Mouse (Mus musculus): Measurements from ENCODE around the gene Plekhg2.
A peak's percentile ranks its signal among the peaks of the same experiment; 100 is the strongest.

The Plekhg2 gene

GRCm38 (mm10) chr7:28326457-28326856 lies 45.9 kb downstream of the Plekhg2 start:
- DNase-seq, result no peak

DNA sequence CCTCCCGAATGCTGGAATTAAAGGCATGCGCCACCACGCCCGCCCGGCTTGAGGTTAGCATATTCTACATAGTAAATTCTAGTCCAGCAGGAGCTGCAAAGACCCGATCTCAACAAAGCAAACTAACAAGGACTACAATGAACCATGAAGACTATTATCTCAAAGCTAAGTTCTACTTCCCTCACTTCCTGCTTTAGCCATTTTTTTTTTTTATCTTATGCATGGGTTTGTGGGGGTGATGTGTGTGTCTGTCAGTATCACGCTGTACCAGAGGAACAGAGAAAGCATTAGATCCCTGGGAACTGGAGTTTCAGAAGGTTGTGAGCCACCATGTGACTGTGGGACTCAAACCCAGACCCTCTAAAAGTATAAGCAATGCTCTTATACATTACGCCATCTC lies 47.1 kb downstream of the Plekhg2 start:
- DNase-seq, result no peak

DNA sequence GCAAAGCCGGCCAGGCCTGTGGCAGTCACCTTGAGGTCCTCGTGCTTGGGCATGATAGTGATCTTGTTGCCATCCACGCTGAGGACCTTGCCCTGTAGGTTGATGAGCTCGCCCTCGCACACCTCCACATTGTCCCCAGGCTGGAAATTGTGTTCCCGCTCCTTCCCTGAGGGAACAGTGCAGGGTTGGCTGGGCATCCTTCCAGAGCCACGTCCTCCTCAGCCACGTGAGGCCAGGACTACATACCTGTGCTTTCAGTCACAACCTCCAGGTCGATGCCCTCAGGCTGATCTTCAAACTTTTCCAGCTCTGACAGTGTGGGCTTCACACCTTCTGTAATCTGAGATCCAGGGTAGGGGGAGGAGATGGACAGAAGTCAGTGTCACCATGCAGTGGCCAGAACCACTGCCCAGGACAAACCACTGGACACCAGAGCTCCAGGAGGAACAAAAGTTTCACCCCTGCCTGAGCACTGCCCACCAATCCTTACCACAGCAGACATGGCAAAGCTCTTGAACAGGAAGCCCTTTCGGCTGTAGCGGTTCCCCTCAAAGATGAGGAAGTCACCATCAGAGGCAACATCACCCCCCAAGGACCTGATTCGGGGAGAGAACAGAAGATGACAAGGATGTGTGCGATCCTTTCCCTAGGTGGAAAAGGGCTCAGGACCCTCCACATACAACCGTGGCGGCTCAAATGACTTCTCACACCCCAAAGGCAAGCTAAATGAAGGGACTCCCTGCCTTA lies 50.3 kb downstream of the Plekhg2 start:
- DNase-seq, result no peak

DNA sequence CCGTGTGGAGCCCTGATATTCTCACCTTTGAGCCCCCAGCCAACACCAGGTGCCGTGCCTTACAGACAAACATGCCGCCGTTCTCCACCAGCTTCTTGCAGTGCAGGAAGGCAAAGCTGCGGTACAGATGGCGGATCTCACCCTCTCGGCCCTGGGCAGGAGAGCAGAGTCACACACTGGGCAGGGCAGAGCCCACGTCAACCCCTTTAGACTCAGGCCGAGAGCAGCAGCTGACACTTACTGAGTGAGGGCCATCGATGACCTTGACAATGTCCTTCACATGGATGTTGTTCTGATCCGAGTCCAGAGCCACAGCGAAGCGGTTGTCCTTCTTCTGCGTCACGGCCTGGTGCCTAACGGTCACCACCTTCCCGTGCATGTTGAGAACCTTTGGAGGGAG lies 53.7 kb downstream of the Plekhg2 start:
- no peak for DNase-seq

- DNase-seq, result no peak
These were observed 54.4 kb downstream of the Plekhg2 start for GRCm38 (mm10) chr7:28318036-28318435.

DNA sequence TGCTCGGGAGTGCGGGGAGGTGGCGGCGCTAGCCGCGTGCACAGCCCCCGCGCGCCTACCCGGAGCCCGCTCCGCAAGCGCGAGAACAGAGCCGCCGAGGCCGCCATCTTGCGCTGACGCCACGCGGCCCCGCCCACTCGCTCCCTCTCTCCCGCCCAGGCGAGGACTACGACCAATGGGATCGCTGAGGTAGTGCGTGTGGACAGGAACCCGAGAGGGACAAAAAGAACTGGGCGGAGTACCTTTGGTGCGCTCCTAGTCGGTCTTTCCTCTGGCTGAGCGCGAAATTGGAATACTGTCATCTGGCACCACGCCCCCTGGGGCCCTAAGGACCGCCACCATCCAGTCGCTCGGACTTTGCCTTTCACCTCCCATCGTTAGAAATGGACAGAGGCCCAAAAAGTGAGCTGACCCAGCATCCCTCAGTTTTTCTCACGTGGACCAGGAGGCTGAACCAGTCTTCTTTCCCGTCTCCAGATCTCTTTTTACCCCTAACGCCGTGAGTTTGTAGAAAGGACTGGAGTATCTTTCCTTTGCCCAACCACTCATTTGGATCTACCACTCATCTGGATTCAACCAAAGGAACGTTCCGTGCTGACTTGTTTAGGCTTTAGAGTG lies 60.4 kb downstream of the Plekhg2 start, which contains the start of gene Timm50:
Gene Timm50 (minus strand): TSS at position 147 of the 618 bp plus-strand sequence.
- peak; percentile 99 for DNase-seq

GRCm38 (mm10) chr7:28311151-28311925 lies 61.1 kb downstream of the Plekhg2 start:
- DNase-seq, result no peak

- no peak for DNase-seq
These were observed 62.7 kb downstream of the Plekhg2 start for GRCm38 (mm10) chr7:28309737-28310136.

Measured in kidney, postnatal 4 days (tissue).